Mouse (Mus musculus): ENCODE results near the gene Cep63. TPM values are rescaled to one million over a fixed set of nuclear protein-coding genes. Genes with fewer than 3 reads are reported as not detected.

The Cep63 gene
- polyA plus RNA-seq, 1 experiment from 2014 or later, result 53.1 TPM

- 92% methylated on average over 3 of the region's 3 CpGs for WGBS
- ATAC-seq (ENCODE audit: low FRiP score) (no peak), DNase-seq (ENCODE audit: low spot score, missing footprints) (no peak)
- no peaks in the 10 kb centered on the region for H3K9me3 ChIP-seq (ENCODE audit: control insufficient read depth, low read length)
- no peak overlapping the region for H3K4me2 ChIP-seq
- no peak overlapping the region for H3K4me3 ChIP-seq (ENCODE audit: low read depth, low read length)
- no peak overlapping the region for H3K9ac ChIP-seq (ENCODE audit: low read length)
- no peaks in the 10 kb centered on the region for H3K27me3 ChIP-seq (ENCODE audit: control insufficient read depth, insufficient read depth, low read length)
- no peaks in the 10 kb centered on the region for H3K36me3 ChIP-seq (ENCODE audit: control insufficient read depth, insufficient read depth, low read length)
- H3K27ac ChIP-seq (ENCODE audit: low read depth, low read length), result no peak overlapping the region
- no peaks in the 10 kb centered on the region for H3K4me1 ChIP-seq (ENCODE audit: control insufficient read depth, insufficient read depth, low read length)
Measured at GRCm38 (mm10) chr9:102558463-102558862, 67.9 kb downstream of the Cep63 start.

GRCm38 (mm10) chr9:102553781-102554180 lies 72.6 kb downstream of the Cep63 start:
- peaks cover 2% of the 10 kb centered on the region; the same call in 1 of the 2 replicates for H3K27me3 ChIP-seq (ENCODE audit: control insufficient read depth, insufficient read depth, low read length)
- H3K9ac ChIP-seq (ENCODE audit: low read length), result no peak overlapping the region
- WGBS, result 84% methylated on average over 3 of the region's 3 CpGs
- H3K27ac ChIP-seq (ENCODE audit: low read depth, low read length), result no peak overlapping the region
- DNase-seq (ENCODE audit: low spot score, missing footprints) (no peak), ATAC-seq (ENCODE audit: low FRiP score) (no peak)
- no peak overlapping the region for H3K4me3 ChIP-seq (ENCODE audit: low read depth, low read length)
- H3K36me3 ChIP-seq (ENCODE audit: control insufficient read depth, insufficient read depth, low read length), result no peaks in the 10 kb centered on the region
- H3K9me3 ChIP-seq (ENCODE audit: control insufficient read depth, low read length), result no peaks in the 10 kb centered on the region
- H3K4me1 ChIP-seq (ENCODE audit: control insufficient read depth, insufficient read depth, low read length), result no peaks in the 10 kb centered on the region
- H3K4me2 ChIP-seq, result no peak overlapping the region

GRCm38 (mm10) chr9:102551771-102552170 lies 74.6 kb downstream of the Cep63 start:
- H3K27me3 ChIP-seq (ENCODE audit: control insufficient read depth, insufficient read depth, low read length), result peaks cover 15% of the 10 kb centered on the region; the same call in 1 of the 2 replicates
- 83% methylated on average over 10 of the region's 10 CpGs for WGBS
- no peak overlapping the region for H3K4me2 ChIP-seq
- no peak overlapping the region for H3K4me3 ChIP-seq (ENCODE audit: low read depth, low read length)
- no peak overlapping the region for H3K27ac ChIP-seq (ENCODE audit: low read depth, low read length)
- ATAC-seq (ENCODE audit: low FRiP score) (no peak), DNase-seq (ENCODE audit: low spot score, missing footprints) (no peak)
- H3K4me1 ChIP-seq (ENCODE audit: control insufficient read depth, insufficient read depth, low read length), result peaks cover 4% of the 10 kb centered on the region; the same call in 1 of the 2 replicates
- H3K9ac ChIP-seq (ENCODE audit: low read length), result no peak overlapping the region
- H3K9me3 ChIP-seq (ENCODE audit: control insufficient read depth, low read length), result no peaks in the 10 kb centered on the region
- no peaks in the 10 kb centered on the region for H3K36me3 ChIP-seq (ENCODE audit: control insufficient read depth, insufficient read depth, low read length)

GRCm38 (mm10) chr9:102549211-102549610 lies 77.1 kb downstream of the Cep63 start:
- Histone ChIP-seq H3K9ac (ENCODE audit: low read length) (no peak overlapping the region), H3K4me2 (no peak overlapping the region), H3K4me3 (ENCODE audit: low read depth, low read length) (no peak overlapping the region), H3K4me1 (ENCODE audit: control insufficient read depth, insufficient read depth, low read length) (peaks cover 17% of the 10 kb centered on the region), H3K9me3 (ENCODE audit: control insufficient read depth, low read length) (no peaks in the 10 kb centered on the region), H3K27me3 (ENCODE audit: control insufficient read depth, insufficient read depth, low read length) (peaks cover 16% of the 10 kb centered on the region; the same call in 1 of the 2 replicates), H3K36me3 (ENCODE audit: control insufficient read depth, insufficient read depth, low read length) (no peaks in the 10 kb centered on the region), H3K27ac (ENCODE audit: low read depth, low read length) (no peak overlapping the region)
- DNase-seq (ENCODE audit: low spot score, missing footprints) (no peak), ATAC-seq (ENCODE audit: low FRiP score) (no peak)
- 88% methylated on average over 8 of the region's 8 CpGs for WGBS

GRCm38 (mm10) chr9:102547028-102547354 lies 79.3 kb downstream of the Cep63 start:
- Histone ChIP-seq H3K9me3 (ENCODE audit: control insufficient read depth, low read length) (no peaks in the 10 kb centered on the region), H3K9ac (ENCODE audit: low read length) (no peak overlapping the region), H3K4me2 (no peak overlapping the region), H3K4me1 (ENCODE audit: control insufficient read depth, insufficient read depth, low read length) (peaks cover 25% of the 10 kb centered on the region), H3K27me3 (ENCODE audit: control insufficient read depth, insufficient read depth, low read length) (peaks cover 24% of the 10 kb centered on the region; the same call in 1 of the 2 replicates), H3K4me3 (ENCODE audit: low read depth, low read length) (no peak overlapping the region), H3K27ac (ENCODE audit: low read depth, low read length) (no peak overlapping the region), H3K36me3 (ENCODE audit: control insufficient read depth, insufficient read depth, low read length) (no peaks in the 10 kb centered on the region)
- DNase-seq (ENCODE audit: low spot score, missing footprints), result no peak
- WGBS, result 13% methylated on average over 7 of the region's 7 CpGs
- no peak for ATAC-seq (ENCODE audit: low FRiP score)

- Histone ChIP-seq H3K4me3 (ENCODE audit: low read depth, low read length) (no peak overlapping the region), H3K27me3 (ENCODE audit: control insufficient read depth, insufficient read depth, low read length) (peaks cover 24% of the 10 kb centered on the region; the same call in 1 of the 2 replicates), H3K9me3 (ENCODE audit: control insufficient read depth, low read length) (no peaks in the 10 kb centered on the region), H3K4me1 (ENCODE audit: control insufficient read depth, insufficient read depth, low read length) (peaks cover 25% of the 10 kb centered on the region), H3K27ac (ENCODE audit: low read depth, low read length) (no peak overlapping the region; the same call in 1 of the 2 replicates), H3K4me2 (peak overlapping the region; percentile 55; the same call in 1 of the 2 replicates), H3K36me3 (ENCODE audit: control insufficient read depth, insufficient read depth, low read length) (no peaks in the 10 kb centered on the region), H3K9ac (ENCODE audit: low read length) (no peak overlapping the region)
- no peak for ATAC-seq (ENCODE audit: low FRiP score)
- DNase-seq (ENCODE audit: low spot score, missing footprints), result peak; percentile 92
- 41% methylated on average over 20 of the region's 20 CpGs for WGBS
Measured at GRCm38 (mm10) chr9:102546256-102547027, 79.9 kb downstream of the Cep63 start.

GRCm38 (mm10) chr9:102545406-102546255 lies 80.7 kb downstream of the Cep63 start:
- Histone ChIP-seq H3K27ac (ENCODE audit: low read depth, low read length) (peak overlapping the region; percentile 41; the same call in 1 of the 2 replicates), H3K27me3 (ENCODE audit: control insufficient read depth, insufficient read depth, low read length) (peaks cover 24% of the 10 kb centered on the region; the same call in 1 of the 2 replicates), H3K9me3 (ENCODE audit: control insufficient read depth, low read length) (no peaks in the 10 kb centered on the region), H3K36me3 (ENCODE audit: control insufficient read depth, insufficient read depth, low read length) (no peaks in the 10 kb centered on the region), H3K9ac (ENCODE audit: low read length) (peak overlapping the region; percentile 41; the same call in 1 of the 2 replicates), H3K4me2 (peak overlapping the region; percentile 55), H3K4me1 (ENCODE audit: control insufficient read depth, insufficient read depth, low read length) (peaks cover 25% of the 10 kb centered on the region), H3K4me3 (ENCODE audit: low read depth, low read length) (peak overlapping the region; percentile 21; the same call in 1 of the 2 replicates)
- ATAC-seq (ENCODE audit: low FRiP score), result peak; percentile 54
- peak; percentile 96 for DNase-seq (ENCODE audit: low spot score, missing footprints)
- WGBS, result 11% methylated on average over 22 of the region's 22 CpGs

- Histone ChIP-seq H3K4me3 (ENCODE audit: low read depth, low read length) (peak overlapping the region; percentile 21), H3K9me3 (ENCODE audit: control insufficient read depth, low read length) (no peaks in the 10 kb centered on the region), H3K4me1 (ENCODE audit: control insufficient read depth, insufficient read depth, low read length) (peaks cover 25% of the 10 kb centered on the region), H3K27me3 (ENCODE audit: control insufficient read depth, insufficient read depth, low read length) (peaks cover 24% of the 10 kb centered on the region; the same call in 1 of the 2 replicates), H3K27ac (ENCODE audit: low read depth, low read length) (peak overlapping the region; percentile 52), H3K4me2 (peak overlapping the region; percentile 55), H3K9ac (ENCODE audit: low read length) (peak overlapping the region; percentile 58), H3K36me3 (ENCODE audit: control insufficient read depth, insufficient read depth, low read length) (no peaks in the 10 kb centered on the region)
- ATAC-seq (ENCODE audit: low FRiP score) (peak; percentile 71), DNase-seq (ENCODE audit: low spot score, missing footprints) (peak; percentile 99)
- WGBS, result under 1% methylated on average over 26 of the region's 26 CpGs
Measured at GRCm38 (mm10) chr9:102544773-102545366, 81.5 kb downstream of the Cep63 start.

Measured in midbrain, embryonic 11.5 days (tissue).